Mouse (Mus musculus) stomach, embryonic 16.5 days (tissue): ENCODE results near the gene Cdh20. TPM values are rescaled to one million over a fixed set of nuclear protein-coding genes. Genes with fewer than 3 reads are reported as not detected.
"Not testable (repeated sequence)": the region's sequence is repeated elsewhere in the genome, so short reads cannot be mapped to it uniquely, and the experiment has no call there.

Source experiments
- ATAC-seq: fragments of 200-750 bp; cut with Nextera tagmentation; 2 replicates; pipeline ENCODE4 v1.8.0; 2017; ENCODE audit warnings: moderate number of reproducible peaks, moderate TSS enrichment; ENCODE audit not compliant: insufficient read depth, low FRiP score
- H3K27ac ChIP-seq: fragments of 300-500 bp; sonication (generic); 2 replicates; pipeline ENCODE4 v1.5.1; 2014; ENCODE audit warnings: low read length
- H3K27me3 ChIP-seq: fragments of 300-500 bp; sonication (generic); 2 replicates; pipeline ENCODE4 v1.6.1; 2014; ENCODE audit warnings: low read length, control low read depth, mixed read lengths; ENCODE audit not compliant: control insufficient read depth, insufficient read depth
- H3K36me3 ChIP-seq: fragments of 300-500 bp; sonication (generic); 2 replicates; pipeline ENCODE4 v1.6.1; 2014; ENCODE audit warnings: low read length; ENCODE audit not compliant: control insufficient read depth, insufficient read depth
- H3K4me1 ChIP-seq: fragments of 300-500 bp; sonication (generic); 2 replicates; pipeline ENCODE4 v1.6.1; 2014; ENCODE audit warnings: low read length, control low read depth, mixed read lengths; ENCODE audit not compliant: control insufficient read depth, insufficient read depth
- H3K4me2 ChIP-seq: fragments of 300-500 bp; sonication (generic); 2 replicates; pipeline ENCODE4 v1.6.1; 2014; ENCODE audit warnings: low read depth, low read length, mixed read lengths
- H3K4me3 ChIP-seq: fragments of 300-500 bp; sonication (generic); replicated peaks from 2 replicates; pipeline ENCODE4 v1.5.1; 2014; ENCODE audit warnings: mild to moderate bottlenecking, low read length
- H3K9ac ChIP-seq: fragments of 300-500 bp; sonication (generic); 2 replicates; pipeline ENCODE4 v1.6.1; 2014; ENCODE audit warnings: low read length
- H3K9me3 ChIP-seq: fragments of 300-500 bp; sonication (generic); replicated peaks from 2 replicates; pipeline ENCODE4 v1.6.1; 2016; ENCODE audit warnings: low read length, control low read depth; ENCODE audit not compliant: control insufficient read depth
- WGBS: fragments of 180-500 bp; shearing (Covaris S2); extraction: QIAGEN DNeasy Blood & Tissue Kit; methylation state at CpG from one replicate; pipeline ENCODE4 v1.1.7; 2014; 5-methylcytosine and 5-hydroxymethylcytosine counted together
- polyA plus RNA-seq: library from polyadenylated mRNA; unstranded; fragments of >200 nt; fragmentation: Nextera tagmentation; extraction: Ambion mirVana; gene quantifications from 2 replicates; pipeline ENCODE4 v1.2.1, GENCODE M21; 2015

Cdh20 gene
- polyA plus RNA-seq, 1 experiment from 2014 or later: 0.17 TPM

DNA sequence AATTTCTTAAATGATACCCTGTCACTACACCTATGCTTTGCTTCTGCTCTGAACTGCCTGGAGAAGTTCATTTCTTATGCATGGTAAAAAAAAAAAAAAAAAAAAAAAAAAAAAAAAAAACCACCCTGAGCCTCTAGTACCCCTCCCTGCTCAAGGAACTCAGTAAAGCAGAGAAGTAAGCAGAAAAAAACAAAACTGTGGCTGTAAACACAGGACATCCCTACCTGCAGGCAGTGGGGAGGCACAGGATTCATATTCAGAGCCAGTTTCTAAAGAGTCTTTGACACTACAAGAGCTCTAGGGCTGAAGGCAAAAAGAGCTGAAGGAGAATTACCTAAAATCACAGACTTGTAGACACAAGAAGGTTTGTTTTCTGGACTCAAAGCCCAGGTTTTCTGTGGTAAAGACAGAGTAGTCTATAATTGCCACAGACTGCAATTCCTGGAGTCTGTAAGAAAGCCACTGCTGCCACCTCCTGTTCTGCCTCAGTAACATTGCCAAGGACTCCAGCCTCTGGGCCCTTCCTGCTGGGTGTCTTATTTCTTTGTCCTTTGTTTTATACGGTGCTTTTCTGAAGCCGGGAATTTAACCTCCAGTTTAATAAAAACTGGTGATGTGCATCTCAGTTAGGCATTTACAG is 176.3 kb downstream of the Cdh20 start:
- Histone ChIP-seq H3K9me3 (no peaks in the 10 kb centered on the region), H3K9ac (no peak overlapping the region), H3K4me1 (no peaks in the 10 kb centered on the region), H3K36me3 (no peaks in the 10 kb centered on the region), H3K4me3 (no peak overlapping the region), H3K4me2 (no peak overlapping the region), H3K27me3 (no peaks in the 10 kb centered on the region), H3K27ac (no peak overlapping the region)
- WGBS: 18% methylated on average over 2 of the region's 2 CpGs
- ATAC-seq: no peak

DNA sequence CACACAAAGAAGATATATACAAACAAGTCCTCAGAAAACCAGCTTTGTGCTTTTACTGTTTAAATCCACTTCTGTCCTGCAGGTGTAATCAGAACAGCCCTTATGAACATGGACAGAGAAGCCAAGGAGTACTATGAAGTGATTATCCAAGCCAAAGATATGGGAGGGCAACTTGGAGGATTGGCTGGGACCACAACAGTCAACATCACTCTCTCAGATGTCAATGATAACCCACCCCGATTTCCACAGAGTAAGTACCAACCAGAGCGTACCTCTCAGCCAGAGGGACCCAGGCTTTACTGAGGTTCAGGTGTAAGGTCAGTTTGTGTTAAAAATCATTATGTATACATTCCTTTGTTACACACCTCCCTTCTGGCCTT is 176.8 kb downstream of the Cdh20 start:
- no peak for ATAC-seq
- no peaks in the 10 kb centered on the region for H3K27me3 ChIP-seq
- H3K4me3 ChIP-seq: no peak overlapping the region
- H3K36me3 ChIP-seq: no peaks in the 10 kb centered on the region
- no peaks in the 10 kb centered on the region for H3K4me1 ChIP-seq
- no peaks in the 10 kb centered on the region for H3K9me3 ChIP-seq
- H3K4me2 ChIP-seq: no peak overlapping the region
- H3K27ac ChIP-seq: no peak overlapping the region
- 70% methylated on average over 2 of the region's 2 CpGs for WGBS
- no peak overlapping the region for H3K9ac ChIP-seq

DNA sequence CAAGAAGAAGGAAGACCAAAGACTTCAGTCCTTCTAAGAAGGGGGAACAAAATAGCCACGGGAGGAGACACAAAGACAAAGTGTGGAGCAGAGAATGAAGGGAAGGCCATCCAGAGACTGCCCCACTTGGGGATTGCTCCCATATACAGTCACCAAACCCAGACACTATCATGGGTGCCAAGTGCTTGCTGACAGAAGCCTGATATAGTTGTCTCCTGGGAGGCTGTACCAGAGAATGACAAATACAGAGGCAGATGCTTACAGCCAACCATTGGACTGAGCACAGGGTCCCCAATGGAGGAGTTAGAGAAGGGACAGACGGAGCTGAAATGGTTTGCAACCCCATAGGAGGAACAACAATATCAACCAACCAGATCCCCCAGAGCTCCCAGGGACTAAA is 181.3 kb downstream of the Cdh20 start:
- H3K9me3 ChIP-seq, ATAC-seq, H3K27me3 ChIP-seq, H3K4me1 ChIP-seq, H3K36me3 ChIP-seq, H3K27ac ChIP-seq, H3K4me3 ChIP-seq, H3K4me2 ChIP-seq, H3K9ac ChIP-seq: not testable (repeated sequence)
- 91% methylated on average over 2 of the region's 2 CpGs for WGBS

GRCm38 (mm10) chr1:104957046-104957445 is 188.7 kb downstream of the Cdh20 start:
- Histone ChIP-seq H3K4me1 (no peaks in the 10 kb centered on the region), H3K4me3 (no peak overlapping the region), H3K27ac (no peak overlapping the region), H3K4me2 (no peak overlapping the region), H3K9ac (no peak overlapping the region), H3K27me3 (no peaks in the 10 kb centered on the region), H3K9me3 (no peaks in the 10 kb centered on the region), H3K36me3 (no peaks in the 10 kb centered on the region)
- 9% methylated on average over 6 of the region's 6 CpGs for WGBS
- no peak for ATAC-seq

DNA sequence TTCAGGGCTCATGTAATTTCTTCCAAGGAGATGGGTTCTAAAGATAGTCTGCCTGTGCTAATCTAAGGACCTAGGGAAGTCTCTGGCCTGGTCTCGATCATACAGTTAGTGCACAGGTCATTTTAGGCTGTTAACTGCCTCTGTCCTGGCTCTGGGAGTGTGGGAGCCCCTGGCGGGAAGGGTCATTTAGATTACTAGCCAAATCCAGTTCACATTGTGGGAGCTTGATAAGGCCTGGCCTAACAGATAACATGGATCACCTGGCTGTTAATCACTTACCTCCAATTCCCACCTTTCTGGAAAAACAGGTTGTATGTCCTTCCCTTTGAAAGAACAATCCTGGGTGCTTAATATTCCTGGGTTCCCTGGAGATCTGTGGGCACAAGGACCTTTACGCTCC is 193.3 kb downstream of the Cdh20 start:
- ATAC-seq: peak; percentile 66
- no peak overlapping the region for H3K27ac ChIP-seq
- WGBS: 55% methylated on average over 3 of the region's 3 CpGs

DNA sequence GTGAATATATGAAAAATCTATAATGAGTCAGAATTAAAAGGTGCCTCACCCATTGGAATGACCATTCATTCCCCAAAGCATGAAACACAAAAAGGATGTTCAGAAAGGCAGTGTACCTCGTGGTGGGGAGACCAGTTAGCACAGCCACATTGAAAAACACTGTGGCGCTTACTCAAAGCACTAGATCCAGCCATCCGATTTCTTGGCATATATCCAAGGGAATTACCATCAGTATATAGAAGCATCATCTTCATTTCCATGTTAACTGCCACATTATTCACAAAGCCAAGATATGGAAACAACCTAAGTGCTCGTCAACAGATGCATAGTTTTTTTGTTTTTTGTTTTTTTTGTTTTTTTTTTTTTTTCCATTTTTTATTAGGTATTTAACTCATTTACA is 193.9 kb downstream of the Cdh20 start:
- WGBS: 73% methylated on average over 4 of the region's 4 CpGs
- Histone ChIP-seq H3K27me3 (no peaks in the 10 kb centered on the region), H3K9ac (no peak overlapping the region), H3K4me3 (no peak overlapping the region), H3K4me1 (no peaks in the 10 kb centered on the region), H3K9me3 (no peaks in the 10 kb centered on the region), H3K27ac (no peak overlapping the region), H3K4me2 (no peak overlapping the region), H3K36me3 (no peaks in the 10 kb centered on the region)
- no peak for ATAC-seq

More for the DNA sequence above, 193.3 kb downstream of the Cdh20 start:
- no peak overlapping the region for H3K9ac ChIP-seq
- H3K27me3 ChIP-seq: no peaks in the 10 kb centered on the region
- no peak overlapping the region for H3K4me3 ChIP-seq
- H3K4me1 ChIP-seq: no peaks in the 10 kb centered on the region
- H3K9me3 ChIP-seq: no peaks in the 10 kb centered on the region
- H3K36me3 ChIP-seq: no peaks in the 10 kb centered on the region
- H3K4me2 ChIP-seq: no peak overlapping the region

GRCm38 (mm10) chr1:104979068-104979467 is 210.7 kb downstream of the Cdh20 start:
- Histone ChIP-seq H3K4me1 (no peaks in the 10 kb centered on the region), H3K27ac (no peak overlapping the region), H3K4me2 (no peak overlapping the region), H3K36me3 (no peaks in the 10 kb centered on the region), H3K27me3 (no peaks in the 10 kb centered on the region), H3K9ac (no peak overlapping the region), H3K4me3 (no peak overlapping the region), H3K9me3 (no peaks in the 10 kb centered on the region)
- WGBS: 33% methylated on average over 2 of the region's 2 CpGs
- ATAC-seq: no peak

DNA sequence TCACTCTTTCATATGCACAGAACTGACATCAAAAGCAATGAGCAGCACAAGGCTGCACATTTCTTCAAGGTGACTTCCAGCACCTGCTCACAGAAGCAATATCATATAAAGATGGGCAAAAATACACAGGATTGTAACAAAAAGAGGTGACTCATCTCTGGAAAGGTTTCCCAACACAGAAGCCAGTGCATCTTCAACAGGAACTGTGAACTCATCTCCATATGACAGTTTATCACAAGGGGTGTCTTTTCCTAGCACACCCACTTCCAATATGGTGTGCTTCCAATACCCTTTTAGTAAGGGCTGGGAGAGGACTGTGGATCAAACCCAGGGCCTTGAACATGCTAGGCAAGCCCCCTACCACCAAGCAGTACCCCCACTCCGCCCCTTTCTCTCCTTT is 211.9 kb downstream of the Cdh20 start:
- no peak for ATAC-seq
- Histone ChIP-seq H3K36me3 (no peaks in the 10 kb centered on the region), H3K4me2 (no peak overlapping the region), H3K4me3 (no peak overlapping the region), H3K9me3 (no peaks in the 10 kb centered on the region), H3K27ac (no peak overlapping the region), H3K9ac (no peak overlapping the region), H3K4me1 (no peaks in the 10 kb centered on the region), H3K27me3 (no peaks in the 10 kb centered on the region)
- 74% methylated on average over 1 of the region's 1 CpGs for WGBS

DNA sequence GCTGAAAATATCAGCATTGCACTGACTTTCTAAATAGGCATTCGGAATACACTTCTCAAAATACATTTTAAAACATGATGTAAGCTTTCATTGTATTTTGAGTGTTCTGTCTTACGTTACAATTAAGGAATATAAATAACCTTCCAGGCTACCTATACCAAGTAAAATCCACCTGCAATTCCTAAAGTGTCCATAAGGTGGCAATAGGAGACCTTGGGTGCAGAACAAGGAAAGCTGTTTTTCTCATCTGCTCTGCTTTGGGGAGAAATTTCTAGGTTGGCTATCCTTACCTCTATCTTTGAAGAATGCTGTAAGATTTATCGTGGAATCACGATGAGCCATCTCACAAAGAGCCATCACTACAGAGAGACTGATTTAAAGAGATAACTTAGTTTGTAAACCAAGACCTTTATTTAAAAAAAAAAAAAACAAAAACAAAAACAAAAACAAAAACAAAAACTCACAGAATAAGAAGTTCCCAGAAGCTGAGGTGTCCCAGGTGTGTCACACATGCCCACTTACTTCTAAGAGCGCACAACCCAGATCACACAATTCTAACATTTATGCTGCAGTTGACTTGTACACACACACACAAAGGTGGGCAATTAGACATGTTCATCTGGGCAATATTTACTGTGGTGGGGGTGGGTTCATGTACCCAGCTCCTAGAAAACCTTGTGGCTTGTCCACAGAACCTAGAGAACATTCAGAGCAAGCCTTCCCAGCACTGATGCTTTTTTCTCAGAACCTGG is 218.1 kb downstream of the Cdh20 start:
- H3K9ac ChIP-seq: no peak overlapping the region
- H3K27me3 ChIP-seq: no peaks in the 10 kb centered on the region
- H3K27ac ChIP-seq: no peak overlapping the region
- ATAC-seq: no peak
- no peaks in the 10 kb centered on the region for H3K4me1 ChIP-seq
- H3K9me3 ChIP-seq: no peaks in the 10 kb centered on the region
- no peak overlapping the region for H3K4me2 ChIP-seq
- 24% methylated on average over 5 of the region's 5 CpGs for WGBS
- H3K36me3 ChIP-seq: no peaks in the 10 kb centered on the region
- no peak overlapping the region for H3K4me3 ChIP-seq
